Mouse (Mus musculus): ENCODE measurements around the gene Lpar2.

The Lpar2 gene

GRCm38 (mm10) chr8:69822386-69823191, at the start of gene Lpar2:
Lpar2 (plus strand) TSS chr8:69822429.
- no peak for DNase-seq (ENCODE audit: low read depth, low spot score)

- peak; percentile 95 for DNase-seq (ENCODE audit: low read depth, low spot score)
Observed at GRCm38 (mm10) chr8:69774503-69775148, 47.6 kb upstream of the Lpar2 start, which contains the start of gene Gm20422. Gm20422 (minus strand) TSS chr8:69774886.

GRCm38 (mm10) chr8:69775149-69775534, 47.1 kb upstream of the Lpar2 start:
- no peak for DNase-seq (ENCODE audit: low read depth, low spot score)

- DNase-seq (ENCODE audit: low read depth, low spot score) = no peak
Observed at GRCm38 (mm10) chr8:69777111-69777510, 45.1 kb upstream of the Lpar2 start.

DNA sequence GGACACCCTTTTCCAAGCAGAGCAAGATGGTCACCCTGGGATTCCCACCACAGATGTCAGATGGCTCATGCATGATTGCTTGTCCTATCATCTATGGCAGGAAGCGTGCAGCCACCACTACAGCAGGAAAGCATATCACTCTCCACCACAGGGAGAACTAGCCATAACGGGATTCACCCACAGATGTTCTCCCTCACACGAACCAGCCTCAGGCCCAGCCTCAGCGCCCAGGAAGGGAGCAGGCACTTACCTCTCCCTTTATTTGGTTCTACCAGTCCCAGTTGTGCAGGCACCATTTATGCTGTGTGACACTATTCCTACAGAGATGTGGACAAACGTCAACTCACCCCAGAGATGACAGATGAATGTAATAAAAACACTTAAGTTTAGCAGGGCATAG, 33.1 kb upstream of the Lpar2 start:
- no peak for DNase-seq (ENCODE audit: low read depth, low spot score)

DNA sequence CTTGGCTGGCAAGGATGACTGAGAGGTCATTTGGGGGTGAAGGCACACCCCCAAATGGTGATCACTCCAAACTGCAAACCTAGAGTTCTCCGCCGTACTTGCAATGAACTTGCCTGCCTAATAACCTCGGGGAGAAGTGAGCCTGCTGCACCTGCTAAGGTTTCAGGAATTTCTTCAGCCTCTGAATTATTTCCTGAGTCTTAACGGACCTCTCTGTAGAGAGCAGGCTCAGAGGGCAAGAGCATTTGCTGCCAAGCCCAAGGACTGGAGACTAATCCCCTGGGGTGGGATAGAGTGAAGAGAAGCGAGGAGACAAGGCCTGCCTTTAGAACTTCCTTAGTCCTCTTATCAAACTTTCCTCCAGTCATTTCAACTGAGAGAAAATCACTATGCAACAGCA, 32.5 kb upstream of the Lpar2 start:
- no peak for DNase-seq (ENCODE audit: low read depth, low spot score)

DNA sequence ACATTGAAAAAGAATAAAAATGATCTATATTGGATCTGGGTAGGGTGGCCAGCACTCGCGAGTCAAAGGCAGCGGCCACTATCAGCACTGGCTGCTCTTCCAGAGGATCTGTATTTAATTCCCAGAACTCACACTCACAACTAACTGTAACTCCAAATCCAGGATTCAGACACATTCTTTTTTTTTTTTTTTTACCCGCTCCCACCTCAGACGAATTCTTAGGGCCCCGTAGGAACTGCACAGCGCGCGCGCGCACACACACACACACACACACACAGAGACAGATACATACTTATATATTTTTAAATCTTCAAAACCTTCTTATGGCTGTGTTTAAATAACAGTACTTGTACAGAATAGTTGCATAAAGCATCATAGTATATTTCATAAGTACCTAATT, 31.9 kb upstream of the Lpar2 start:
- DNase-seq (ENCODE audit: low read depth, low spot score) = no peak

- peak; percentile 80 for DNase-seq (ENCODE audit: low read depth, low spot score)
Observed at GRCm38 (mm10) chr8:69790773-69791367, 31.4 kb upstream of the Lpar2 start, which contains the start of the genes Atp13a1 and Zfp866. Atp13a1 (plus strand) TSS chr8:69791163. Zfp866 (minus strand) TSS chr8:69791178.

- DNase-seq (ENCODE audit: low read depth, low spot score) = no peak
Observed at GRCm38 (mm10) chr8:69791415-69792068, 30.7 kb upstream of the Lpar2 start.

DNA sequence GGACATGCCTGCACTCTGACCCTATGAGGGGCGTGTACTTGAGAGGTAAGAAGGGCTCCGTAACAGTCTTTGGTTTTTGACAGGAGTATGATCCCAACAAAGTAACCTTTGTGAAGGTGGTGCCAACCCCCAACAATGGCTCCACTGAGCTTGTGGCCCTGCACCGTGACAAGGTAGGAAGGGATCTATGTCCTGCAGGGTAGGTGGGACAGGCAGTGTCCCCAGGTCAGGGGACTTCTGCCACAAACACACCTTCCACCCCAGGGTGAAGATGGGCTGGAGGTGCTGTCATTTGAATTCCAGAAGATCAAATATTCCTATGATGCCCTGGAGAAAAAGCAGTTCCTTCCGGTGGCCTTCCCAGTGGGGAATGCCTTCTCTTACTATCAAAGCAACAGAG, 28.6 kb upstream of the Lpar2 start:
- DNase-seq (ENCODE audit: low read depth, low spot score) = no peak

GRCm38 (mm10) chr8:69794096-69794495, 28.1 kb upstream of the Lpar2 start:
- DNase-seq (ENCODE audit: low read depth, low spot score) = no peak

- DNase-seq (ENCODE audit: low read depth, low spot score) = no peak
Observed at GRCm38 (mm10) chr8:69794901-69795300, 27.3 kb upstream of the Lpar2 start.

- no peak for DNase-seq (ENCODE audit: low read depth, low spot score)
Observed at GRCm38 (mm10) chr8:69796721-69797345, 25.4 kb upstream of the Lpar2 start.

- DNase-seq (ENCODE audit: low read depth, low spot score) = no peak
Observed at GRCm38 (mm10) chr8:69797661-69798060, 24.6 kb upstream of the Lpar2 start.

GRCm38 (mm10) chr8:69799261-69799660, 23.0 kb upstream of the Lpar2 start:
- no peak for DNase-seq (ENCODE audit: low read depth, low spot score)

DNA sequence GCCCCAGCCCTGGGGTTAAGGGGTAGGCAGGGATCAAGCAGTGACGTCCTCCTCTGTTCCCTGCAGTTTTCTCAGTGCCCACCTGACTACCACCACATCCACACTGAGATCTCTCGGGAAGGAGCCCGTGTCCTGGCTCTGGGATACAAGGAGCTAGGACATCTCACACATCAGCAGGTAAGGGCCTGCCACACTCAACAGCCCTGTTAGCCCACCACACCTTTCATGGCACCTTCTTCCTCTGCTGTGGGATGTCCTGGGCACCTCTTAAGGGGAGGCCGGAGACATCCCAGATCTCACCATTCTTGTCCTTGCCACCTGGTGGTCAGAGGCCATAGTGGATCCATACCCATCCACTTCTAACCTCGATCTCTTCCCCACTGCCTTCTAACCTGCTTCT, 22.3 kb upstream of the Lpar2 start:
- DNase-seq (ENCODE audit: low read depth, low spot score) = no peak

- DNase-seq (ENCODE audit: low read depth, low spot score) = no peak
Observed at GRCm38 (mm10) chr8:69801796-69802195, 20.4 kb upstream of the Lpar2 start.

- no peak for DNase-seq (ENCODE audit: low read depth, low spot score)
Observed at GRCm38 (mm10) chr8:69802216-69802615, 20.0 kb upstream of the Lpar2 start.

DNA sequence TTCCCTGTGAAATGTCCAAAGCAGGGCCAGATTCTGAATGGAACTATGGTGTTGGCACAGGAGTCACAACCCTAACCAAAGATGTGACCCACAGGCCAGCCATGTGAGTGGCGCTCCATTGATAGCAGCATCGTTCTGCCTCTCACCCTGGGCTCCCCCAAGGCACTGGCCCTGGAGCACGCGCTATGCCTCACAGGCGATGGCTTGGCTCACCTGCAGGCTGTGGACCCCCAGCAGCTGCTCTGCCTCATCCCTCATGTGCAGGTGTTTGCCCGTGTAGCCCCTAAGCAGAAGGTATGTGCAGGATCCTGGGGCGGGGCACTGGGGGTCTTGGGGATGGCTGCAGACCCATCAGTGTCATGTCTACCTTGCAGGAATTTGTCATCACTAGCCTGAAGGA, 18.9 kb upstream of the Lpar2 start:
- no peak for DNase-seq (ENCODE audit: low read depth, low spot score)

- DNase-seq (ENCODE audit: low read depth, low spot score) = no peak
Observed at GRCm38 (mm10) chr8:69804537-69804936, 17.7 kb upstream of the Lpar2 start.

- DNase-seq (ENCODE audit: low read depth, low spot score) = no peak
Observed at GRCm38 (mm10) chr8:69805086-69805485, 17.1 kb upstream of the Lpar2 start.

- DNase-seq (ENCODE audit: low read depth, low spot score) = no peak
Observed at GRCm38 (mm10) chr8:69805491-69805890, 16.7 kb upstream of the Lpar2 start.
